Mouse (Mus musculus): ENCODE results near the gene Otop2. TPM values are rescaled to one million over a fixed set of nuclear protein-coding genes. Genes with fewer than 3 reads are reported as not detected.

Gene Otop2
- total and polyA plus RNA-seq, 2 experiments from 2014 or later = not detected

GRCm38 (mm10) chr11:115329339-115329738 is 22.4 kb downstream of the Otop2 start:
- H3K4me2 ChIP-seq (ENCODE audit: low read depth, low read length) = no peak overlapping the region
- no peaks in the 10 kb centered on the region for H3K36me3 ChIP-seq (replicated peaks; ENCODE audit: control insufficient read depth, insufficient read depth, low read length)
- H3K4me1 ChIP-seq (ENCODE audit: control insufficient read depth, insufficient read depth) = no peaks in the 10 kb centered on the region
- ATAC-seq (ENCODE audit: insufficient read depth, low read depth) (no peak), DNase-seq (ENCODE audit: low spot score) (no peak)
- peaks cover 59% of the 10 kb centered on the region for H3K27me3 ChIP-seq (ENCODE audit: control insufficient read depth, insufficient read depth, low read length)
- no peaks in the 10 kb centered on the region for H3K9me3 ChIP-seq (replicated peaks; ENCODE audit: control insufficient read depth, low read length)
- no peak overlapping the region for H3K4me3 ChIP-seq (ENCODE audit: low read depth, low read length)
- 66% methylated on average over 15 of the region's 15 CpGs for WGBS
- TF ChIP-seq EP300 (IDR thresholded peaks at IDR 0.05; ENCODE audit: low read depth) (no peak), CTCF (IDR thresholded peaks at IDR 0.05; ENCODE audit: low read depth) (no peak)
- H3K27ac ChIP-seq (ENCODE audit: low read depth) = no peak overlapping the region
- no peak overlapping the region for H3K9ac ChIP-seq (replicated peaks; ENCODE audit: low read depth, low read length)

- H3K9me3 ChIP-seq (replicated peaks; ENCODE audit: control insufficient read depth, low read length) = no peaks in the 10 kb centered on the region
- H3K9ac ChIP-seq (replicated peaks; ENCODE audit: low read depth, low read length) = no peak within 1 kb of the TSS
- no peak within 1 kb of the TSS for H3K27ac ChIP-seq (ENCODE audit: low read depth)
- ATAC-seq (ENCODE audit: insufficient read depth, low read depth) (no peak), DNase-seq (ENCODE audit: low spot score) (no peak)
- no peaks in the 10 kb centered on the region for H3K36me3 ChIP-seq (replicated peaks; ENCODE audit: control insufficient read depth, insufficient read depth, low read length)
- TF ChIP-seq EP300 (IDR thresholded peaks at IDR 0.05; ENCODE audit: low read depth) (no peak), CTCF (IDR thresholded peaks at IDR 0.05; ENCODE audit: low read depth) (no peak)
- no peaks in the 10 kb centered on the region for H3K4me1 ChIP-seq (ENCODE audit: control insufficient read depth, insufficient read depth)
- no peak within 1 kb of the TSS for H3K4me2 ChIP-seq (ENCODE audit: low read depth, low read length)
- H3K27me3 ChIP-seq (ENCODE audit: control insufficient read depth, insufficient read depth, low read length) = peaks cover 81% of the 10 kb centered on the region
- WGBS = 4% methylated on average over 29 of the region's 29 CpGs
- no peak within 1 kb of the TSS for H3K4me3 ChIP-seq (ENCODE audit: low read depth, low read length)
Measured at GRCm38 (mm10) chr11:115334531-115334930, 27.6 kb downstream of the Otop2 start, which contains the start of gene Otop3. Gene Otop3 (plus strand): TSS chr11:115334731.

GRCm38 (mm10) chr11:115335223-115335622 is 28.3 kb downstream of the Otop2 start:
- Histone ChIP-seq H3K4me3 (ENCODE audit: low read depth, low read length) (no peak overlapping the region), H3K4me1 (ENCODE audit: control insufficient read depth, insufficient read depth) (no peaks in the 10 kb centered on the region), H3K9me3 (replicated peaks; ENCODE audit: control insufficient read depth, low read length) (no peaks in the 10 kb centered on the region), H3K4me2 (ENCODE audit: low read depth, low read length) (no peak overlapping the region), H3K27ac (ENCODE audit: low read depth) (no peak overlapping the region), H3K36me3 (replicated peaks; ENCODE audit: control insufficient read depth, insufficient read depth, low read length) (no peaks in the 10 kb centered on the region), H3K27me3 (ENCODE audit: control insufficient read depth, insufficient read depth, low read length) (peaks cover 82% of the 10 kb centered on the region), H3K9ac (replicated peaks; ENCODE audit: low read depth, low read length) (no peak overlapping the region)
- TF ChIP-seq CTCF (IDR thresholded peaks at IDR 0.05; ENCODE audit: low read depth) (no peak), EP300 (IDR thresholded peaks at IDR 0.05; ENCODE audit: low read depth) (no peak)
- 52% methylated on average over 12 of the region's 12 CpGs for WGBS
- ATAC-seq (ENCODE audit: insufficient read depth, low read depth) (no peak), DNase-seq (ENCODE audit: low spot score) (no peak)

- no peak for ATAC-seq (ENCODE audit: insufficient read depth, low read depth)
- no peaks in the 10 kb centered on the region for H3K4me1 ChIP-seq (ENCODE audit: control insufficient read depth, insufficient read depth)
- 9% methylated on average over 6 of the region's 6 CpGs for WGBS
- H3K36me3 ChIP-seq (replicated peaks; ENCODE audit: control insufficient read depth, insufficient read depth, low read length) = no peaks in the 10 kb centered on the region
- H3K4me3 ChIP-seq (ENCODE audit: low read depth, low read length) = no peak overlapping the region
- no peak overlapping the region for H3K4me2 ChIP-seq (ENCODE audit: low read depth, low read length)
- H3K27ac ChIP-seq (ENCODE audit: low read depth) = no peak overlapping the region
- H3K9me3 ChIP-seq (replicated peaks; ENCODE audit: control insufficient read depth, low read length) = no peaks in the 10 kb centered on the region
- no peak overlapping the region for H3K9ac ChIP-seq (replicated peaks; ENCODE audit: low read depth, low read length)
- H3K27me3 ChIP-seq (ENCODE audit: control insufficient read depth, insufficient read depth, low read length) = peaks cover 79% of the 10 kb centered on the region
- TF ChIP-seq CTCF (IDR thresholded peaks at IDR 0.05; ENCODE audit: low read depth) (no peak), EP300 (IDR thresholded peaks at IDR 0.05; ENCODE audit: low read depth) (no peak)
- DNase-seq (ENCODE audit: low spot score) = no peak
Measured at GRCm38 (mm10) chr11:115336115-115336514, 29.2 kb downstream of the Otop2 start.

- DNase-seq (ENCODE audit: low spot score) = no peak
- H3K27me3 ChIP-seq (ENCODE audit: control insufficient read depth, insufficient read depth, low read length) = peaks cover 67% of the 10 kb centered on the region
Measured at GRCm38 (mm10) chr11:115337350-115337749, 30.4 kb downstream of the Otop2 start.

GRCm38 (mm10) chr11:115337826-115338225 is 30.9 kb downstream of the Otop2 start:
- Histone ChIP-seq H3K36me3 (replicated peaks; ENCODE audit: control insufficient read depth, insufficient read depth, low read length) (no peaks in the 10 kb centered on the region), H3K9me3 (replicated peaks; ENCODE audit: control insufficient read depth, low read length) (no peaks in the 10 kb centered on the region), H3K27ac (ENCODE audit: low read depth) (no peak overlapping the region), H3K4me3 (ENCODE audit: low read depth, low read length) (no peak overlapping the region), H3K4me2 (ENCODE audit: low read depth, low read length) (no peak overlapping the region), H3K9ac (replicated peaks; ENCODE audit: low read depth, low read length) (no peak overlapping the region), H3K27me3 (ENCODE audit: control insufficient read depth, insufficient read depth, low read length) (peaks cover 62% of the 10 kb centered on the region), H3K4me1 (ENCODE audit: control insufficient read depth, insufficient read depth) (no peaks in the 10 kb centered on the region)
- ATAC-seq (ENCODE audit: insufficient read depth, low read depth) (no peak), DNase-seq (ENCODE audit: low spot score) (no peak)
- WGBS = 33% methylated on average over 1 of the region's 1 CpGs
- TF ChIP-seq EP300 (IDR thresholded peaks at IDR 0.05; ENCODE audit: low read depth) = no peak
- no peak for TF ChIP-seq CTCF (IDR thresholded peaks at IDR 0.05; ENCODE audit: low read depth)

More at GRCm38 (mm10) chr11:115337350-115337749, 30.4 kb downstream of the Otop2 start:
- H3K9me3 ChIP-seq (replicated peaks; ENCODE audit: control insufficient read depth, low read length) = no peaks in the 10 kb centered on the region
- no peak overlapping the region for H3K9ac ChIP-seq (replicated peaks; ENCODE audit: low read depth, low read length)
- H3K4me2 ChIP-seq (ENCODE audit: low read depth, low read length) = no peak overlapping the region
- 35% methylated on average over 3 of the region's 3 CpGs for WGBS
- no peaks in the 10 kb centered on the region for H3K36me3 ChIP-seq (replicated peaks; ENCODE audit: control insufficient read depth, insufficient read depth, low read length)
- no peak overlapping the region for H3K27ac ChIP-seq (ENCODE audit: low read depth)
- no peak for ATAC-seq (ENCODE audit: insufficient read depth, low read depth)
- no peak overlapping the region for H3K4me3 ChIP-seq (ENCODE audit: low read depth, low read length)
- H3K4me1 ChIP-seq (ENCODE audit: control insufficient read depth, insufficient read depth) = no peaks in the 10 kb centered on the region
- no peak for TF ChIP-seq EP300 (IDR thresholded peaks at IDR 0.05; ENCODE audit: low read depth)
- no peak for TF ChIP-seq CTCF (IDR thresholded peaks at IDR 0.05; ENCODE audit: low read depth)

All from heart, postnatal 0 days (tissue).